Mouse (Mus musculus): ENCODE data around the gene Bsnd.

The Bsnd gene

GRCm38 (mm10) chr4:106492116-106492515, at the start of gene Bsnd:
Gene Bsnd, minus strand, starts transcription at chr4:106492283.
- no peak for DNase-seq (ENCODE audit: low read depth)

GRCm38 (mm10) chr4:106541491-106541890, 49.4 kb upstream of the Bsnd start:
- DNase-seq (ENCODE audit: low read depth), result no peak

GRCm38 (mm10) chr4:106539756-106540155, 47.7 kb upstream of the Bsnd start:
- DNase-seq (ENCODE audit: low read depth), result no peak

- DNase-seq (ENCODE audit: low read depth), result no peak
Measured at GRCm38 (mm10) chr4:106534256-106534655, 42.2 kb upstream of the Bsnd start.

GRCm38 (mm10) chr4:106533421-106534080, 41.5 kb upstream of the Bsnd start:
- DNase-seq (ENCODE audit: low read depth), result no peak

- DNase-seq (ENCODE audit: low read depth), result no peak
Measured at GRCm38 (mm10) chr4:106530113-106530482, 38.0 kb upstream of the Bsnd start.

GRCm38 (mm10) chr4:106529375-106530112, 37.5 kb upstream of the Bsnd start:
- peak; percentile 90 for DNase-seq (ENCODE audit: low read depth)

- DNase-seq (ENCODE audit: low read depth), result no peak
Measured at GRCm38 (mm10) chr4:106527856-106528547, 35.9 kb upstream of the Bsnd start.

GRCm38 (mm10) chr4:106525001-106525400, 32.9 kb upstream of the Bsnd start:
- no peak for DNase-seq (ENCODE audit: low read depth)

GRCm38 (mm10) chr4:106524131-106524530, 32.0 kb upstream of the Bsnd start:
- DNase-seq (ENCODE audit: low read depth), result no peak

- no peak for DNase-seq (ENCODE audit: low read depth)
Measured at GRCm38 (mm10) chr4:106522547-106522946, 30.5 kb upstream of the Bsnd start.

GRCm38 (mm10) chr4:106514606-106515005, 22.5 kb upstream of the Bsnd start:
- DNase-seq (ENCODE audit: low read depth), result no peak

- no peak for DNase-seq (ENCODE audit: low read depth)
Measured at GRCm38 (mm10) chr4:106509888-106510287, 17.8 kb upstream of the Bsnd start.

GRCm38 (mm10) chr4:106505453-106506058, 13.5 kb upstream of the Bsnd start:
- DNase-seq (ENCODE audit: low read depth), result no peak

- DNase-seq (ENCODE audit: low read depth), result no peak
Measured at GRCm38 (mm10) chr4:106503578-106503977, 11.5 kb upstream of the Bsnd start.

GRCm38 (mm10) chr4:106500066-106500465, 8.0 kb upstream of the Bsnd start:
- no peak for DNase-seq (ENCODE audit: low read depth)

GRCm38 (mm10) chr4:106498471-106498844, 6.4 kb upstream of the Bsnd start:
- DNase-seq (ENCODE audit: low read depth), result no peak

GRCm38 (mm10) chr4:106497776-106498470, 5.8 kb upstream of the Bsnd start:
- DNase-seq (ENCODE audit: low read depth), result no peak

GRCm38 (mm10) chr4:106496833-106497232, 4.8 kb upstream of the Bsnd start:
- DNase-seq (ENCODE audit: low read depth), result no peak

GRCm38 (mm10) chr4:106493639-106494038, 1.6 kb upstream of the Bsnd start:
- peak; percentile 16 for DNase-seq (ENCODE audit: low read depth)

- DNase-seq (ENCODE audit: low read depth), result no peak
Measured at GRCm38 (mm10) chr4:106490620-106491019, 1.5 kb downstream of the Bsnd start.

- DNase-seq (ENCODE audit: low read depth), result no peak
Measured at GRCm38 (mm10) chr4:106483831-106484230, 8.3 kb downstream of the Bsnd start.

Measured in c-Kit-positive CD71-negative TER-119-negative erythroid progenitor cells, embryonic 14.5 days (primary cell).